Mouse (Mus musculus) spleen, adult 2 months (tissue): ENCODE measurements around the gene Dnah2.

Source experiments
- CTCF ChIP-seq: fragments of 200-500 bp; IDR thresholded peaks from 2 replicates; pipeline ENCODE4 v1.5.1; 2011; ENCODE audit warnings: mild to moderate bottlenecking, inconsistent platforms; ENCODE audit not compliant: insufficient read depth, insufficient read length, insufficient replicate concordance; ENCODE audit errors: extremely low read depth
- POLR2A ChIP-seq: fragments of 200-500 bp; IDR thresholded peaks from 2 replicates; pipeline ENCODE4 v1.6.1; 2011; ENCODE audit warnings: low read depth, low read length, inconsistent platforms

- TF ChIP-seq CTCF (no peak), POLR2A (no peak)
Observed at GRCm38 (mm10) chr11:69545957-69546356, 3.0 kb downstream of the Dnah2 start.
